ENCODE assay signal across 15 mouse cellular contexts in genomic region chr12:26416636-26417295, GRCm38 (mm10). TPM values are rescaled to one million over a fixed set of nuclear protein-coding genes. Genes with fewer than 3 reads are reported as not detected.
"Had no signal": no experiment of that assay in that cellular context is flagged by ENCODE, and none has a peak within 500 bp of the region (broad histone marks: within the 10 kb centered on the region; RNA-seq: fewer than 3 reads in every experiment).

No protein-coding gene starts in this region.

- H3K27ac ChIP-seq: left cerebral cortex, adult 2 months; liver, embryonic 13.5 days; lung, embryonic 15.5 days; midbrain, embryonic 13.5 days; neural tube, embryonic 12.5 days; stomach, embryonic 15.5 days had no signal

- DNase-seq: kidney, adult 8-10 months; kidney, postnatal 25 days; liver; liver, embryonic 13.5 days; liver, postnatal 0 days; right cerebral cortex, postnatal 14 days; thymus, adult 2 months; thymus, postnatal 25 days had no signal

- H3K27me3 ChIP-seq: limb, embryonic 12.5 days; lung, embryonic 15.5 days; midbrain, embryonic 13.5 days; neural tube, embryonic 12.5 days; stomach, embryonic 15.5 days had no signal

- H3K4me1 ChIP-seq: liver, embryonic 13.5 days had no signal

- H3K36me3 ChIP-seq: limb, embryonic 12.5 days; liver, embryonic 13.5 days; lung, embryonic 15.5 days; midbrain, embryonic 13.5 days; neural tube, embryonic 12.5 days; stomach, embryonic 15.5 days had no signal

- H3K4me3 ChIP-seq: left cerebral cortex, adult 2 months; limb, embryonic 12.5 days; liver, embryonic 13.5 days; lung, embryonic 15.5 days; midbrain, embryonic 13.5 days; myocyte; neural tube, embryonic 12.5 days; stomach, embryonic 15.5 days had no signal

RNA-seq across cellular contexts. Expression of gene Rnf144a, which starts 1.7 kb away (rescaled TPM):
- polyA plus RNA-seq: myocyte had no signal

RNA-seq across cellular contexts. Expression of gene Cmpk2, which starts 52.2 kb away (rescaled TPM):
- polyA plus RNA-seq: myocyte had no signal
